Mouse (Mus musculus): Measurements from ENCODE around the gene Cbr1. TPM values are rescaled to one million over a fixed set of nuclear protein-coding genes. Genes with fewer than 3 reads are reported as not detected.

The Cbr1 gene
- polyA plus RNA-seq, 1 experiment from 2014 or later = 134 TPM

GRCm38 (mm10) chr16:93648441-93649183 is 43.0 kb downstream of the Cbr1 start:
- 86% methylated on average over 5 of the region's 5 CpGs for WGBS
- H3K27ac ChIP-seq = no peak overlapping the region
- no peaks in the 10 kb centered on the region for H3K36me3 ChIP-seq (replicated peaks; ENCODE audit: control insufficient read depth, insufficient read depth)
- H3K27me3 ChIP-seq (ENCODE audit: control insufficient read depth, insufficient read depth, low read length) = no peaks in the 10 kb centered on the region
- no peak overlapping the region for H3K4me3 ChIP-seq (replicated peaks; ENCODE audit: low read length)
- no peaks in the 10 kb centered on the region for H3K9me3 ChIP-seq (ENCODE audit: control insufficient read depth, low read length)
- no peaks in the 10 kb centered on the region for H3K4me1 ChIP-seq (replicated peaks; ENCODE audit: control insufficient read depth, insufficient read depth, low read length)
- ATAC-seq (ENCODE audit: low FRiP score) (no peak), DNase-seq (ENCODE audit: low spot score) (no peak)
- no peak overlapping the region for H3K9ac ChIP-seq
- H3K4me2 ChIP-seq (replicated peaks) = no peak overlapping the region

Other genes starting within 250 kb of the Cbr1 start
- 15.0 and 16.4 TPM in 2 replicates for gene Setd4, start 1.8 kb upstream of the Cbr1 start, polyA plus RNA-seq (2014; fragmentation: Nextera tagmentation; extraction: Ambion mirVana)
- gene Gm5678, start 22.2 kb downstream of the Cbr1 start, polyA plus RNA-seq (2014; fragmentation: Nextera tagmentation; extraction: Ambion mirVana) = not detected in 2 replicates
- gene Cbr3, start 77.4 kb downstream of the Cbr1 start, polyA plus RNA-seq (2014; fragmentation: Nextera tagmentation; extraction: Ambion mirVana) = 1.7 and 2.9 TPM in 2 replicates
- gene Dop1b, start 106.1 kb downstream of the Cbr1 start, polyA plus RNA-seq (2014; fragmentation: Nextera tagmentation; extraction: Ambion mirVana) = 41.8 and 43.2 TPM in 2 replicates
- 33.6 and 36.5 TPM in 2 replicates for gene Morc3, start 226.3 kb downstream of the Cbr1 start, polyA plus RNA-seq (2014; fragmentation: Nextera tagmentation; extraction: Ambion mirVana)